Mouse (Mus musculus) stomach, postnatal 0 days (tissue): ENCODE results near the gene Nlgn1.

Experiments used
- CTCF ChIP-seq: IDR thresholded peaks from 2 replicates; pipeline ENCODE4 v1.5.1; 2016; ENCODE audit warnings: antibody characterized with exemption, low read depth, mild to moderate bottlenecking, moderate library complexity
- EP300 ChIP-seq: optimal IDR thresholded peaks from 2 replicates; pipeline ENCODE3; 2016; ENCODE audit warnings: antibody characterized with exemption

- TF ChIP-seq EP300 (no peak), CTCF (no peak)
These were observed 756.7 kb downstream of the Nlgn1 start for GRCm38 (mm10) chr3:25575526-25575925.
